Mouse (Mus musculus) C2C12 (cell line): ENCODE results near the gene Otor.

Source experiments
- CEBPB ChIP-seq: IDR thresholded peaks from one replicate; pipeline ENCODE4 v1.6.1; 2011; ENCODE audit warnings: low read depth, mild to moderate bottlenecking, control low read depth, moderate library complexity
- CTCF ChIP-seq: IDR thresholded peaks from one replicate; pipeline ENCODE4 v1.5.1; 2011; ENCODE audit not compliant: control insufficient read depth, insufficient read depth, insufficient read length
- FOSL1 ChIP-seq: IDR thresholded peaks from one replicate; pipeline ENCODE4 v1.8.0; 2011; ENCODE audit warnings: mild to moderate bottlenecking, low read length; ENCODE audit not compliant: poor library complexity, insufficient read depth, severe bottlenecking
- MAX ChIP-seq: IDR thresholded peaks from one replicate; pipeline ENCODE4 v1.6.1; 2011; ENCODE audit warnings: mild to moderate bottlenecking, control low read depth
- MYOD1 ChIP-seq: IDR thresholded peaks from one replicate; pipeline ENCODE4 v1.6.1; 2011; ENCODE audit warnings: low read depth; ENCODE audit not compliant: control insufficient read depth, insufficient read length
- MYOG ChIP-seq: IDR thresholded peaks from one replicate; pipeline ENCODE4 v1.6.1; 2011; ENCODE audit not compliant: control insufficient read depth, insufficient read length; ENCODE audit errors: extremely low read depth
- USF1 ChIP-seq: IDR thresholded peaks from one replicate; pipeline ENCODE4 v1.6.1; 2011; ENCODE audit warnings: low read depth, mild to moderate bottlenecking, control low read depth, moderate library complexity

DNA sequence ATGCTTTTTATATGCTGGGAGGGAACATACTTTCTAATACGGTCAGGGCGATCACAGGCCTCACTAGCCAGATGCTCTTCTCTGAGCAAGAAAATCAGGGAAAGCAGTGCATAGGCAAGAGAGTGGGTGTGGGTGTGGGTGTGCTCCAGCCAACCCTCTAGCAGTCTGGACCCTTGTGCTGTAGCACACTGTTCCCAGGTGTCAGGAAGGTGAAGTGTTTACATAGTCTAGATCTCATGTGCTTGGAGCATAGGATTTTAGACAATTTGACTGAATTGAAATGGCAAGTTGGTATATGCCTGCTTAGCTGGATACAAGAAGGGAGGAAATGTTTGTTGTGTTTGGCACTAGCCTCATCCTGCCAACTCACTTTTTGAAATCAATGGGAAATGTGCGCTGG, 12.4 kb upstream of the Otor start:
- TF ChIP-seq CTCF (no peak), MYOD1 (no peak), MAX (no peak), MYOG (no peak), CEBPB (no peak), USF1 (no peak), FOSL1 (no peak)
